Mouse (Mus musculus): ENCODE data around the gene Soat2.

Gene Soat2

GRCm38 (mm10) chr15:102192271-102192812 lies 42.0 kb downstream of the Soat2 start:
- no peak for DNase-seq

- DNase-seq, result no peak
Measured at GRCm38 (mm10) chr15:102192820-102193386, 42.6 kb downstream of the Soat2 start.

- DNase-seq, result no peak
Measured at GRCm38 (mm10) chr15:102193652-102194051, 43.3 kb downstream of the Soat2 start.

GRCm38 (mm10) chr15:102194439-102194838 lies 44.1 kb downstream of the Soat2 start:
- no peak for DNase-seq

GRCm38 (mm10) chr15:102195373-102195772 lies 45.0 kb downstream of the Soat2 start:
- DNase-seq, result no peak

GRCm38 (mm10) chr15:102198841-102199240 lies 48.5 kb downstream of the Soat2 start:
- DNase-seq, result no peak

- peak; percentile 95 for DNase-seq
Measured at GRCm38 (mm10) chr15:102202971-102203834, 52.9 kb downstream of the Soat2 start, which contains the start of gene Zfp740. TSS of gene Zfp740 (plus strand) at chr15:102203249.

GRCm38 (mm10) chr15:102203835-102204381 lies 53.6 kb downstream of the Soat2 start:
- DNase-seq, result peak; percentile 75

- no peak for DNase-seq
Measured at GRCm38 (mm10) chr15:102204674-102205505, 54.6 kb downstream of the Soat2 start, which contains the start of gene Csad. TSS of gene Csad (minus strand) at chr15:102204724.

GRCm38 (mm10) chr15:102205779-102206178 lies 55.5 kb downstream of the Soat2 start:
- peak; percentile 34 for DNase-seq

- DNase-seq, result no peak
Measured at GRCm38 (mm10) chr15:102207351-102207750, 57.0 kb downstream of the Soat2 start.

GRCm38 (mm10) chr15:102208092-102208561 lies 57.8 kb downstream of the Soat2 start:
- no peak for DNase-seq

GRCm38 (mm10) chr15:102209114-102209513 lies 58.8 kb downstream of the Soat2 start:
- no peak for DNase-seq

- no peak for DNase-seq
Measured at GRCm38 (mm10) chr15:102210816-102211215, 60.5 kb downstream of the Soat2 start.

- DNase-seq, result no peak
Measured at GRCm38 (mm10) chr15:102211895-102212294, 61.6 kb downstream of the Soat2 start.

Data from right cerebral cortex, postnatal 25 days (tissue).